Mouse (Mus musculus): ENCODE measurements around the gene Olfr781.
"Not testable (repeated sequence)": the region's sequence is repeated elsewhere in the genome, so short reads cannot be mapped to it uniquely, and the experiment has no call there.

Gene Olfr781

DNA sequence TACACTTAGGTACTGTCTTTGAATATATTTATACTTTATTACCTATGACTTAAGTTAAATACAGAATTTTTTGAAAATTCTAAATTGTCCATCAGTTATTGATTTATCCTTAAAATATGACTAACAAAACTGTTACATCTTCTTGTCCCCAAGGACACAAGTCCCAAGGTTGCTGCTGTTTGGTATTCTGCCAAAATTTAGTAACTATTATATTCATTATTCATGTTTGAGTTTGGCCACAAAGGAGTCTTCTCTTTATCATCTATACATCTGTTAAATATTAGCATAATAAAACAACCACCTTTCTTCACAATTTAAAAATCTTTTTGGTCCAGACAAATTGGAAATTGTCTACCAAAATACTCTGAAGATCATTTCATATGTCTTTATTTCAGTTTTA is at the start of gene Olfr781:
Gene Olfr781, plus strand, starts transcription at position 301 of the 400 bp plus-strand sequence.
- in situ Hi-C loops (cut with MboI, MseI): no loop called here

DNA sequence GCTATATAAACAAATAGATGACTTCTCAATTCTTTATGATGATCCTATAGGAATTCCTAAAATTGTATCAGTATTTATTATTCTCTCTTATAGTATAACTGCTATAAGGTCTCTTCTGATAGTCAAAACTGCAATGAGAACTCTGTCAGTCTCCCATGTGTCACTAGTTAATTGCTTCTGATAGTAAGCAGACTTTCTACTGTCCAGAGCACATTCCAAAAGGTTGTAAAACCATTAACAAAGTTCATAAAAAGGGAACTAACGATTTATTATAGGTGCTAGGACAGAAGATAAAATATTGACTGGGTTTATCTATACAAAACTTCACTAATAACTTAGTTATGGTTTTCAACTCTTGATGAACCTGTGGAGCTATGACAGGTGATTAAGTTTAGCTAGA is 15.7 kb upstream of the Olfr781 start:
- in situ Hi-C loops (cut with MboI, MseI): loop anchor here (5.0 kb wide), 1 partner anchor 39 kb away; no protein-coding TSS in a partner anchor

DNA sequence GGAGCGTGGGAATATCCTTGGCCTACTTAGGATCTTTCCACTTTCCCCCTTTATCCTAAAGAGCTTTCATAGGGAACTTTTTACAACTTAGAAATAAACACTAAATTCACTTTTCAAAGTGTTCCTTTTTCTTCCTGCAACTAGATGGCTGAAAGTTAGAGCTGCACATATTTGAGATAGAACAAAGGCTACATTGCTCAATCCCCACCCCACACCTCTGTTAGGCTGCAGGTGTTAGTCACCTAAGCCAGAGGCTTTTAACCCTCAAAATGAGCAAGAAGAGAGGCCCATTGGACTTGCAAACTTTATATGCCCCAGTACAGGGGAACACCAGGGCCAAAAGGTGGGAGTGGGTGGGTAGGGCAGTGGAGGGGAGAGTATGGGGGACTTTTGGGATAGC is 15.1 kb upstream of the Olfr781 start:
- in situ Hi-C loops (cut with MboI, MseI): loop anchor here (5.0 kb wide), 1 partner anchor 39 kb away; no protein-coding TSS in a partner anchor

DNA sequence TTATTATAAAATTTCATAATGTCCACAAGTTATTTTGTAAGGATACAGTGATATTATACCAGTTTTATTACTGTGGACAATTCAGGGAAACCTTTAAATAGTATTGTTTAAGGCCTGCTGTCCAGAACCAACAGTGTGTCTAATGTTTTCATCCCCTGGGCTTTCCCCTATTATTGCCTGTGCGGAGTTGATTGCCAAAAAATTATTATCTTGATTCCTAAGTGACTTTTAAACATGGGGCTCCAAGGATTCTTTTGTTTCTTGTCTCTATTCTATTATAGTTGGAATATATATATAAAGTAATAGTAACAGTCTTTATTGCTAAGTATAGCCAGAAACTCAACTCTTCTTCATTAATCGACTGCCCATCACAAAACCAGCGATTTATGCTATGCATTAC is 10.8 kb upstream of the Olfr781 start, which contains the start of gene Olfr780:
Gene Olfr780, plus strand, starts transcription at position 301 of the 400 bp plus-strand sequence.
- in situ Hi-C loops (cut with MboI, MseI): no loop called here

DNA sequence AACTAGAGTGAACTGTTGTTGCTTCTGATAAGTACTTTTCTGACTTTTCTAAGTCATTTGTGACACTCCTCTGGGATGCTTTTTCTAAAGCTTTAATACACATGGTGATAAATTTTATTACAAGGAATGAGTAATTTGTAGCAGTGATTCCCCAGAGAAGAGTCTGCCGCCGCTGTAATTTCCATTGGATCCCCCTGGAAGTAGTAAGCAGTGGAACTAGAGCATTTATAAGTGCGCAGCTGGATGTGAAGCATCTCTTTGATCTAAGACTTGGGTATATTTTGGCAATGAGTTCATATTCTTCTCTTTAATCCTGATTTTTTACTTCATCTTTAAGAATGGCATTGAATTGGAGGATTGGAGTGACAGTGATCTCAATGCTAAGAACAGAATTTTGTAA is 19.9 kb downstream of the Olfr781 start, which contains the start of gene Olfr782:
Gene Olfr782, plus strand, starts transcription at position 301 of the 400 bp plus-strand sequence.
- in situ Hi-C loops (cut with MboI, MseI): no loop called here

DNA sequence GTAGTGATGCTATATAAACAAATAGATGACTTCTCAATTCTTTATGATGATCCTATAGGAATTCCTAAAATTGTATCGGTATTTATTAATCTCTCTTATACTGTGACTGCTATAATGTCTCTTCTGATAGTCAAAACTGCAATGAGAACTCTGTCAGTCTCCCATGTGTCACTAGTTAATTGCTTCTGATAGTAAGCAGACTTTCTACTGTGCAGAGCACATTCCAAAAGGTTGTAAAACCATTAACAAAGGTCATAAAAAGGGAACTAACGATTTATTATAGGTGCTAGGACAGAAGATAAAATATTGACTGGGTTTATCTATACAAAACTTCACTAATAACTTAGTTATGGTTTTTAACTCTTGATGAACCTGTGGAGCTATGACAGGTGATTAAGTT is 23.8 kb downstream of the Olfr781 start:
- in situ Hi-C loops (cut with MboI, MseI): loop anchor here (5.0 kb wide), 1 partner anchor 40 kb away; no protein-coding TSS in a partner anchor

DNA sequence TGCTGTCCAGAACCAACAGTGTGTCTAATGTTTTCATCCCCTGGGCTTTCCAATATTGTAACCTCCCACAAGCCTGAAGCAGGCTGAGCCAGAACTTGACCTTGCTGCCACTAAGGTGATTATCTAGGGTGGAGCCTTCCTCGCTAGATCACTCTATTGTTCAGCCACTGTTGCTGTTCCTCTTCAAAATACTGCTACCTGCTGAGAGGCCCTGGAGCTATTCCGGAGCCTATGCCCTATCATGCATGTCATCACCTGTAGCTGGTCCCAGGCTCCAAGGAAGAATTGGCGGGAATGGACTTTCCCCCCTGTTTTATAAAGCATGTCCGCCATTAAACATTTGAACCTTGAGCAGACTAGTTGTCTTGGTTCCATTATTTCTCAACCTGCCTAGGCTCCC is 27.8 kb downstream of the Olfr781 start:
- in situ Hi-C loops (cut with MboI, MseI): loop anchor here (5.0 kb wide), 1 partner anchor 94 kb away; no protein-coding TSS in a partner anchor

DNA sequence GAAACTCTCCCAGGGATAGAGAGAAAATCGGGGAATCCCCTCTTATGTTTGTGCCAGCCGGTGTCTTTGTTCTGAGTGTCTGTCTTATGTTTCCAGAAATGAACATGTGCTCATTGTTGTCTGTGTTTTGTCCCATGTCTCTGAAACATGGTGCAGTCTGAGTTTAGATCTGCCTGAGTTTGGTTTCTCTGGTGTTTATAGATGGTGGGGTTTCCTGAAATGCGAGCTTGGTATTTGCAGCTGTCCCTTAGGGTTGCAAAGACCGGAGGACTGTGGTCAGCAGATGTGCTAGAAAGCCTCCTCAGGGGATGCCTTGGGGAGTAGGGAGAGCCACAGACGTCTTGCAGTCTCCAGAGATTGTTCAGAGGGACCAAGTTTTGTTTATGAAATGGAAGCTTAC is 28.7 kb downstream of the Olfr781 start:
- in situ Hi-C loops (cut with MboI, MseI): loop anchor here (5.0 kb wide), 1 partner anchor 95 kb away; no protein-coding TSS in a partner anchor

DNA sequence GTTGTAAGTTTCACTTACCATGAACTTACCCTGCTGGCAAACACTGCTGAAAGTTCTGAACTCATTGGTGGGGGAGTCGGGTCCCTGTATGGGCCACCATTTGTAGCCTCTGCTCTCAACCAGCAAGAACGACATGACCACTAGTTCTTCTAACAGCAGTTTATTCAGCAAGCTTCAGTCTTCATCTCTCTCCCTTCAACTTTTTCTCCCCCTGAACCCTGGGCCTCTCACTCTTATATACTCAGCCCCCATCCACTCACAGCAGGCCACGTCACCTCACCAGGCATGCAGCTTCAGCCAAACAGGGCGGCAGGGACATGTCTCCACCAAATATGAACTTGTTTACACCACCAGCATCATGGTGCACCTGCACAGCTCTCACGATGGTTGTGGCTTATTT is 45.4 kb downstream of the Olfr781 start:
- in situ Hi-C loops (cut with MboI, MseI): not testable (repeated sequence)

All from T-helper 1 cell (primary cell).